Mouse (Mus musculus): ENCODE data around the gene Polr2g. TPM values are rescaled to one million over a fixed set of nuclear protein-coding genes. Genes with fewer than 3 reads are reported as not detected.
A peak's percentile ranks its signal among the peaks of the same experiment; 100 is the strongest.

Gene Polr2g
- polyA plus RNA-seq, 2 experiments, result 140 to 153 TPM

DNA sequence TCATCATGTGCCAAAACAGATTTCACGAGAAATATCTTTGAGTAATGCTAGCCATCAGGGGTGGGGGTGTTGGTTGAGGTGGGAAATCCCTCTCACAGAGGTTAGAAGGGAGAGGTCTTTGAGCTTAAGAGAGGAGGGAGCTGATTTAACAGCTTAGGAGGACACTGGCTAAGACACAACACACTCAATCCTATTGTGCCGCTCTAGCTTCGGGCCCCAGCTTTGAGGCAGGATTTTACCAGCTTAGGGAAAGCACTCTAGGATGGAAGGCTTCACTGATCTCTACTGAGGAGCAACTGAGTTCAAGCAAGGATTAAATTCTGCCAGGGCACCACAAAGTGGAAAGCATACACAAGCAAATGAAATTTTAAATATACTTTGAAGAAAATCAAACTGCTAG is 18.6 kb upstream of the Polr2g start:
- H3K4me2 ChIP-seq (replicated peaks; ENCODE audit: low read depth, low read length, severe bottlenecking), result peak overlapping the region; percentile 87
- DNase-seq (ENCODE audit: low spot score), result no peak
- TF ChIP-seq POLR2A (IDR thresholded peaks at IDR 0.05; ENCODE audit: borderline replicate concordance, extremely low read depth, insufficient read depth, insufficient read length), result no peak
- WGBS, result 89% methylated on average over 3 of the region's 3 CpGs
- peaks cover 45% of the 10 kb centered on the region for H3K36me3 ChIP-seq (ENCODE audit: control insufficient read depth, insufficient read depth, low read length)
- no peaks in the 10 kb centered on the region for H3K27me3 ChIP-seq (ENCODE audit: control insufficient read depth, insufficient read depth, low read length)
- no peak for ATAC-seq (ENCODE audit: low FRiP score, low read depth)
- H3K9me3 ChIP-seq (ENCODE audit: control insufficient read depth, low read length), result no peaks in the 10 kb centered on the region
- 0 out of 2 replicates have a peak overlapping the region, but pooled peaks have one; percentile 31 for H3K9ac ChIP-seq (ENCODE audit: low read depth, low read length, severe bottlenecking)
- peaks cover 25% of the 10 kb centered on the region for H3K4me1 ChIP-seq (ENCODE audit: control insufficient read depth, insufficient read depth, low read length)
- peak overlapping the region; percentile 10; the same call in 1 of the 2 replicates for H3K4me3 ChIP-seq (replicated peaks; ENCODE audit: low read length)
- no peak overlapping the region for H3K27ac ChIP-seq (replicated peaks; ENCODE audit: low read depth, low read length)

DNA sequence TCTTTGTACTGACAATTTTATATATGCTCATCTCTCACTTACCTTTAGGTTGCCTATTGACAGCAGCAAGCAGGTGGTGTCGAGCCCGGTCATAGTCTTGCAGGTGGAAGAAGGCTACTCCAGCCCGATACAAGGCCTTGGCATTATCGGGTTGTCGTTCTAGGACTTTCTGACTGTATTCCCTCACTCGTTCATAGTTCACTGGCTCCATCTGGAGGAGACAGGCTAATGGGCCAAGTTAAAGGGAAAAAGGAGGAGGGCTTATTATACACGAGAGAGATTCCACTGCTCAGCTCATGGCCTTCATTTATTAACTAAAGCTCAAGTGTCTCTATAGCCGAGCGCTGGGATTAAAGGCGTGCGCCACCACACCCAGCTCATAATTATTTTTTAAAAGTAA is 17.4 kb upstream of the Polr2g start:
- Histone ChIP-seq H3K9ac (ENCODE audit: low read depth, low read length, severe bottlenecking) (no peak overlapping the region), H3K36me3 (ENCODE audit: control insufficient read depth, insufficient read depth, low read length) (peaks cover 54% of the 10 kb centered on the region), H3K9me3 (ENCODE audit: control insufficient read depth, low read length) (no peaks in the 10 kb centered on the region), H3K27ac (replicated peaks; ENCODE audit: low read depth, low read length) (no peak overlapping the region), H3K4me3 (replicated peaks; ENCODE audit: low read length) (no peak overlapping the region), H3K27me3 (ENCODE audit: control insufficient read depth, insufficient read depth, low read length) (no peaks in the 10 kb centered on the region), H3K4me1 (ENCODE audit: control insufficient read depth, insufficient read depth, low read length) (peaks cover 22% of the 10 kb centered on the region), H3K4me2 (replicated peaks; ENCODE audit: low read depth, low read length, severe bottlenecking) (no peak overlapping the region)
- no peak for TF ChIP-seq POLR2A (IDR thresholded peaks at IDR 0.05; ENCODE audit: borderline replicate concordance, extremely low read depth, insufficient read depth, insufficient read length)
- 80% methylated on average over 11 of the region's 11 CpGs for WGBS
- no peak for DNase-seq (ENCODE audit: low spot score)
- ATAC-seq (ENCODE audit: low FRiP score, low read depth), result no peak

DNA sequence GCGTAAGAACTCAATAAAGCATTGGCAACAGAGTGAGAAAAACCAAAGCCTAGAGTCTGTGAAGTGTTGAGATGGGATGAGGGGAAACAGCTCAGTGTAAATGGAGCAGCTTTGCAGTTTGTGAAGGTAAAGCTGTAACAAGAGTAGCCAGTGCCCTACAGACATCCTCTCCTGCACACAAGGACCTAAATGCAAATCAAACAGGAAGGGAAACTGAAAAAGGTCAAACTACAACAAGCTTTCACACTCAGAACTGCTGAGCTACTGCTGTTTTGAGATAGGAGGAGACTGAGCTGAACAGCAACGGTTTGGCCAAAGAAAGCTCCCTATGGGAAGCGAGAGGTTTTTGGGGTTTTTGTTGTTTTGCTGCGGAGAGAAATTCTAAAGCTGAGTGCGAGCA is 8.4 kb upstream of the Polr2g start:
- no peak for TF ChIP-seq POLR2A (IDR thresholded peaks at IDR 0.05; ENCODE audit: borderline replicate concordance, extremely low read depth, insufficient read depth, insufficient read length)
- 95% methylated on average over 5 of the region's 5 CpGs for WGBS
- H3K4me1 ChIP-seq (ENCODE audit: control insufficient read depth, insufficient read depth, low read length), result peaks cover 6% of the 10 kb centered on the region
- no peak overlapping the region for H3K9ac ChIP-seq (ENCODE audit: low read depth, low read length, severe bottlenecking)
- H3K36me3 ChIP-seq (ENCODE audit: control insufficient read depth, insufficient read depth, low read length), result peaks cover 68% of the 10 kb centered on the region
- DNase-seq (ENCODE audit: low spot score), result no peak
- no peak overlapping the region for H3K27ac ChIP-seq (replicated peaks; ENCODE audit: low read depth, low read length)
- no peak overlapping the region for H3K4me3 ChIP-seq (replicated peaks; ENCODE audit: low read length)
- no peaks in the 10 kb centered on the region for H3K27me3 ChIP-seq (ENCODE audit: control insufficient read depth, insufficient read depth, low read length)
- H3K4me2 ChIP-seq (replicated peaks; ENCODE audit: low read depth, low read length, severe bottlenecking), result no peak overlapping the region
- ATAC-seq (ENCODE audit: low FRiP score, low read depth), result no peak
- H3K9me3 ChIP-seq (ENCODE audit: control insufficient read depth, low read length), result no peaks in the 10 kb centered on the region

DNA sequence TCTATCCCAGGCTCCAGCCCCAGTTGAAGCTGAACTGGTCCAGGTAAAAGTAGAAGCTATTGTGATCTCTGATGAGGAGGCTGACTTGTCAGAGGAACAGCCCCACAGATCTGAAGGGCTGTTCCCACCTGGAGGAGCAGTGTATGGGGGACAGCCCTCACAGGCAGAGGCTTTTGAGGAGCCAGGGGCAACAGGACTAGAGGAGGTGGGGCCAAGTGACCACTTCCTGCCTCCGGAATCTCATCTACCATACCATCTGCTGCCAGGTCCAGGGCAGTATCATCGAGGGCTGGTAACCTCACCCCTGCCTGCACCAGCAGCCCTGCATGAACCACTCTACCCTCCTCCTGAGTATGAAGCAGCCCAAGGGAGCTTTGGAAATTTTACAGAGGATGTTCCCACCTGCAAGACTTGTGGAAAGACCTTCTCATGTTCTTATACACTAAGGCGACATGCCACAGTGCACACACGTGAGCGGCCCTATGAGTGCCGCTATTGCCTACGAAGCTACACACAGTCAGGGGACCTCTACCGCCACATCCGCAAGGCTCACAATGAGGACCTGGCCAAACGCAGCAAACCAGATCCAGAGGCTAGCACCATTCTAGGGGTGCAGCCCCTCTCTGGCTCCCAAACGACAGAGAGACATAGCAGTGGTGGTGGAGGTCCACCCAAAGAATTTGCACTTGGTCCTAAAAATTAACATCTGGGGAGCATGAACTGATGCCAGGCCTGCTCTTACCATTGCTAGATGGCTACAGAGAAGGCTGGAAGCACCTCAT is 5.7 kb upstream of the Polr2g start:
- H3K36me3 ChIP-seq (ENCODE audit: control insufficient read depth, insufficient read depth, low read length), result peaks cover 48% of the 10 kb centered on the region
- H3K27ac ChIP-seq (replicated peaks; ENCODE audit: low read depth, low read length), result no peak overlapping the region

DNA sequence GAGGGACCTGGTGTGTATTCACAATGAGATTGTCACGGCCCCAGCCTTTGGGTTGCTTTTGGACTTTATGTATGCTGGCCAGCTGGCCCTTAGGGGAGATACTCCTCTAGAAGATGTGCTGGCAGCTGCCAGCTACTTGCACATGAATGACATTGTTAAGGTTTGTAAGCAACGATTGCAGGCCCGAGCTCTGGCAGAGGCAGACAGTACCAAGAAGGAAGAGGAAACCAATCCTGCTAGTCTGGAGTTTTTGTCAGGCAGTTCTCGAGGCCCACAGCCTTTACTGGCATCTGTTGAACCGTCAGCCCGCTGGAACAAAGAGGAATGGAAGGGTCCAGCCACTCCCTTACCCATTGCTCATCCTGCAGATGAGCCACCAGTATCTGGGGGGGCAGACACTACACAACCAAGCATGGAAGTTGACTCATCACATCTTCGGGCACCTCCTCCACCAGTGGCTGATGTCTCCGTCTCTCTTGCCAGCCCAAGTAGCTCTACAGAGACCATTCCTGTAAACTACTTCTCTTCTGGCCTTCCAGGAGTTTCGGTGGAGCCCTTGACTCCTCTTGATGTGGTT is 4.9 kb upstream of the Polr2g start:
- ATAC-seq (ENCODE audit: low FRiP score, low read depth) (no peak), DNase-seq (ENCODE audit: low spot score) (no peak)
- Histone ChIP-seq H3K4me2 (replicated peaks; ENCODE audit: low read depth, low read length, severe bottlenecking) (peak overlapping the region; percentile 70), H3K36me3 (ENCODE audit: control insufficient read depth, insufficient read depth, low read length) (peaks cover 42% of the 10 kb centered on the region), H3K27me3 (ENCODE audit: control insufficient read depth, insufficient read depth, low read length) (no peaks in the 10 kb centered on the region), H3K27ac (replicated peaks; ENCODE audit: low read depth, low read length) (peak overlapping the region; percentile 80), H3K9ac (ENCODE audit: low read depth, low read length, severe bottlenecking) (no peak overlapping the region), H3K9me3 (ENCODE audit: control insufficient read depth, low read length) (no peaks in the 10 kb centered on the region), H3K4me1 (ENCODE audit: control insufficient read depth, insufficient read depth, low read length) (peaks cover 12% of the 10 kb centered on the region), H3K4me3 (replicated peaks; ENCODE audit: low read length) (peak overlapping the region; percentile 58; the same call in 1 of the 2 replicates)
- TF ChIP-seq POLR2A (IDR thresholded peaks at IDR 0.05; ENCODE audit: borderline replicate concordance, extremely low read depth, insufficient read depth, insufficient read length), result no peak
- 86% methylated on average over 9 of the region's 9 CpGs for WGBS

More for the DNA sequence above, 5.7 kb upstream of the Polr2g start:
- Histone ChIP-seq H3K4me1 (ENCODE audit: control insufficient read depth, insufficient read depth, low read length) (peaks cover 9% of the 10 kb centered on the region), H3K4me3 (replicated peaks; ENCODE audit: low read length) (no peak overlapping the region), H3K27me3 (ENCODE audit: control insufficient read depth, insufficient read depth, low read length) (no peaks in the 10 kb centered on the region), H3K9ac (ENCODE audit: low read depth, low read length, severe bottlenecking) (no peak overlapping the region), H3K9me3 (ENCODE audit: control insufficient read depth, low read length) (no peaks in the 10 kb centered on the region), H3K4me2 (replicated peaks; ENCODE audit: low read depth, low read length, severe bottlenecking) (no peak overlapping the region)
- 90% methylated on average over 11 of the region's 11 CpGs for WGBS
- no peak for ATAC-seq (ENCODE audit: low FRiP score, low read depth)
- no peak for DNase-seq (ENCODE audit: low spot score)
- no peak for TF ChIP-seq POLR2A (IDR thresholded peaks at IDR 0.05; ENCODE audit: borderline replicate concordance, extremely low read depth, insufficient read depth, insufficient read length)
